ENCODE assay signal across 13 mouse cellular contexts in genomic region chr2:74450064-74450765, GRCm38 (mm10).
DNase-seq lines count a peak whose midpoint lies in the region; ATAC-seq and TF ChIP-seq lines count a peak whose summit lies in the region.
"Had no signal": no experiment of that assay in that cellular context is flagged by ENCODE, and none has a peak within 500 bp of the region (broad histone marks: within the 10 kb centered on the region; RNA-seq: fewer than 3 reads in every experiment).

No protein-coding gene starts in this region.

- H3K4me3 ChIP-seq in hindbrain, embryonic 12.5 days: no peak overlapping the region
- no peak overlapping the region for H3K4me3 ChIP-seq in midbrain, embryonic 12.5 days
- no peak overlapping the region for H3K4me3 ChIP-seq in heart, adult 2 months
- H3K4me3 ChIP-seq: liver, embryonic 15.5 days had no signal

- no peaks in the 10 kb centered on the region for H3K9me3 ChIP-seq in hindbrain, embryonic 12.5 days (replicated peaks)
- H3K9me3 ChIP-seq in midbrain, embryonic 12.5 days: no peaks in the 10 kb centered on the region
- H3K9me3 ChIP-seq: liver, embryonic 15.5 days had no signal

- no peak overlapping the region for H3K4me2 ChIP-seq in hindbrain, embryonic 12.5 days (replicated peaks)
- H3K4me2 ChIP-seq in midbrain, embryonic 12.5 days (replicated peaks): 0 out of 2 replicates have a peak overlapping the region, but pooled peaks have one; percentile 1
- H3K4me2 ChIP-seq: liver, embryonic 15.5 days had no signal

- no peak for TF ChIP-seq EP300 in heart, adult 2 months (IDR thresholded peaks at IDR 0.05; ENCODE audit: insufficient read depth, low read depth, low read length)

- 33% methylated on average over 11 of the region's 11 CpGs for WGBS in hindbrain, embryonic 12.5 days
- 51% methylated on average over 11 of the region's 11 CpGs for whole genome bisulfite sequencing in midbrain, embryonic 12.5 days
- 78% methylated on average over 11 of the region's 11 CpGs for WGBS in heart, adult 2 months

- H3K9ac ChIP-seq in hindbrain, embryonic 12.5 days: no peak overlapping the region
- no peak overlapping the region for H3K9ac ChIP-seq in midbrain, embryonic 12.5 days (replicated peaks)
- H3K9ac ChIP-seq in heart, adult 2 months (ENCODE audit: low read depth, low read length): no peak overlapping the region
- H3K9ac ChIP-seq: liver, embryonic 15.5 days had no signal

- TF ChIP-seq CTCF in heart, adult 2 months (IDR thresholded peaks at IDR 0.05): no peak

- H3K27ac ChIP-seq in hindbrain, embryonic 12.5 days: peak overlapping the region; percentile 58
- peak overlapping the region; percentile 66 for H3K27ac ChIP-seq in midbrain, embryonic 12.5 days (replicated peaks)
- H3K27ac ChIP-seq in heart, adult 2 months: no peak overlapping the region
- H3K27ac ChIP-seq: liver, embryonic 15.5 days had no signal

- intact Hi-C loops in heart, adult 2 months (cut with DNase I): no loop called here

- H3K4me1 ChIP-seq in hindbrain, embryonic 12.5 days: peaks cover 28% of the 10 kb centered on the region
- H3K4me1 ChIP-seq in midbrain, embryonic 12.5 days: peaks cover 25% of the 10 kb centered on the region
- H3K4me1 ChIP-seq in heart, adult 2 months (ENCODE audit: control insufficient read depth, insufficient read depth, low read length): no peaks in the 10 kb centered on the region
- H3K4me1 ChIP-seq: liver, embryonic 15.5 days had no signal

- peak; percentile 82 for ATAC-seq in hindbrain, embryonic 12.5 days (ENCODE audit: low FRiP score)
- ATAC-seq in midbrain, embryonic 12.5 days (ENCODE audit: low FRiP score, low read depth): peak; percentile 77
- ATAC-seq in CD4-positive, CD25-positive, alpha-beta regulatory T cell, adult 4 months: no peak

- no peaks in the 10 kb centered on the region for H3K27me3 ChIP-seq in hindbrain, embryonic 12.5 days
- H3K27me3 ChIP-seq in midbrain, embryonic 12.5 days: no peaks in the 10 kb centered on the region
- no peaks in the 10 kb centered on the region for H3K27me3 ChIP-seq in heart, adult 2 months (ENCODE audit: control insufficient read depth, insufficient read depth, low read length)
- H3K27me3 ChIP-seq: liver, embryonic 15.5 days had no signal

- no peaks in the 10 kb centered on the region for H3K36me3 ChIP-seq in hindbrain, embryonic 12.5 days
- no peaks in the 10 kb centered on the region for H3K36me3 ChIP-seq in midbrain, embryonic 12.5 days
- no peaks in the 10 kb centered on the region for H3K36me3 ChIP-seq in heart, adult 2 months (ENCODE audit: control insufficient read depth, insufficient read depth, low read length)
- H3K36me3 ChIP-seq: liver, embryonic 15.5 days had no signal

- H3K79me2 ChIP-seq in heart, adult 2 months (replicated peaks; ENCODE audit: control insufficient read depth, insufficient read depth, low read length): no peaks in the 10 kb centered on the region

- no peak for TF ChIP-seq POLR2A in heart, adult 2 months (IDR thresholded peaks at IDR 0.05; ENCODE audit: insufficient read depth, low read depth, low read length)

- peak; percentile 27 to 46 for DNase-seq in right cerebral cortex, postnatal 10 days (ENCODE audit: low spot score in 2 of 2)
- DNase-seq in right cerebral cortex, adult 2 months (ENCODE audit: low spot score in 2 of 2): no peak
- peak; percentile 62 for DNase-seq in retina, postnatal 1 day
- no peak for DNase-seq in heart, adult 2 months
- DNase-seq in adrenal gland, postnatal 4 days (ENCODE audit: low spot score in 2 of 2): no peak
- DNase-seq: adrenal gland, postnatal 10 days; kidney, adult 11 months; lung, postnatal 4 days; right cerebral cortex, adult 18-20 months had no signal

Comparison
In these comparisons a context has a peak if more than half of its experiments do, and no peak if none do; other contexts are left out.
1. DNase-seq: peak in right cerebral cortex, postnatal 10 days (2 of 2) and retina, postnatal 1 day (single experiment); none in right cerebral cortex, adult 2 months (0 of 2), heart, adult 2 months (0 of 2) and adrenal gland, postnatal 4 days (0 of 2).